Mouse (Mus musculus) stomach, embryonic 14.5 days (tissue): Measurements from ENCODE around the gene Epop. TPM values are rescaled to one million over a fixed set of nuclear protein-coding genes. Genes with fewer than 3 reads are reported as not detected.

ENCODE experiments used
- ATAC-seq: fragments of 200-750 bp; cut with Nextera tagmentation; 2 replicates; pipeline ENCODE4 v1.8.0; 2017; ENCODE audit warnings: low read depth, moderate TSS enrichment; ENCODE audit not compliant: insufficient number of reproducible peaks, insufficient read depth, low FRiP score
- H3K27ac ChIP-seq: fragments of 300-500 bp; sonication (generic); 2 replicates; pipeline ENCODE4 v1.5.1; 2014; ENCODE audit warnings: mild to moderate bottlenecking, low read length, moderate library complexity, mixed read lengths
- H3K27me3 ChIP-seq: fragments of 300-500 bp; sonication (generic); 2 replicates; pipeline ENCODE4 v1.6.1; 2014; ENCODE audit warnings: low read length, control low read depth, mixed read lengths; ENCODE audit not compliant: control insufficient read depth, insufficient read depth
- H3K36me3 ChIP-seq: fragments of 300-500 bp; sonication (generic); 2 replicates; pipeline ENCODE4 v1.6.1; 2014; ENCODE audit warnings: mild to moderate bottlenecking, control low read depth, low read length, moderate library complexity, mixed read lengths; ENCODE audit not compliant: control insufficient read depth, insufficient read depth
- H3K4me1 ChIP-seq: fragments of 300-500 bp; sonication (generic); 2 replicates; pipeline ENCODE4 v1.6.1; 2014; ENCODE audit warnings: low read length, control low read depth, mixed read lengths; ENCODE audit not compliant: control insufficient read depth, insufficient read depth
- H3K4me2 ChIP-seq: fragments of 300-500 bp; sonication (generic); replicated peaks from 2 replicates; pipeline ENCODE4 v1.6.1; 2014; ENCODE audit warnings: low read depth, low read length, control low read depth
- H3K4me3 ChIP-seq: fragments of 300-500 bp; sonication (generic); 2 replicates; pipeline ENCODE4 v1.5.1; 2014; ENCODE audit warnings: low read depth, low read length, control low read depth
- H3K9ac ChIP-seq: fragments of 300-500 bp; sonication (generic); replicated peaks from 2 replicates; pipeline ENCODE4 v1.6.1; 2014; ENCODE audit warnings: low read depth, mild to moderate bottlenecking, control low read depth, low read length, moderate library complexity, mixed read lengths
- H3K9me3 ChIP-seq: fragments of 300-500 bp; sonication (generic); 2 replicates; pipeline ENCODE4 v1.6.1; 2016; ENCODE audit warnings: low read depth, low read length, control low read depth; ENCODE audit not compliant: control insufficient read depth
- WGBS: fragments of 180-500 bp; shearing (Covaris S2); extraction: QIAGEN DNeasy Blood & Tissue Kit; methylation state at CpG from one replicate; pipeline ENCODE4 v1.1.7; 2014; 5-methylcytosine and 5-hydroxymethylcytosine counted together
- polyA plus RNA-seq: library from polyadenylated mRNA; unstranded; fragments of >200 nt; fragmentation: Nextera tagmentation; extraction: Ambion mirVana; gene quantifications from 2 replicates; pipeline ENCODE4 v1.2.1, GENCODE M21; 2014

The Epop gene
- polyA plus RNA-seq, 1 experiment from 2014 or later, result 2.7 TPM

DNA sequence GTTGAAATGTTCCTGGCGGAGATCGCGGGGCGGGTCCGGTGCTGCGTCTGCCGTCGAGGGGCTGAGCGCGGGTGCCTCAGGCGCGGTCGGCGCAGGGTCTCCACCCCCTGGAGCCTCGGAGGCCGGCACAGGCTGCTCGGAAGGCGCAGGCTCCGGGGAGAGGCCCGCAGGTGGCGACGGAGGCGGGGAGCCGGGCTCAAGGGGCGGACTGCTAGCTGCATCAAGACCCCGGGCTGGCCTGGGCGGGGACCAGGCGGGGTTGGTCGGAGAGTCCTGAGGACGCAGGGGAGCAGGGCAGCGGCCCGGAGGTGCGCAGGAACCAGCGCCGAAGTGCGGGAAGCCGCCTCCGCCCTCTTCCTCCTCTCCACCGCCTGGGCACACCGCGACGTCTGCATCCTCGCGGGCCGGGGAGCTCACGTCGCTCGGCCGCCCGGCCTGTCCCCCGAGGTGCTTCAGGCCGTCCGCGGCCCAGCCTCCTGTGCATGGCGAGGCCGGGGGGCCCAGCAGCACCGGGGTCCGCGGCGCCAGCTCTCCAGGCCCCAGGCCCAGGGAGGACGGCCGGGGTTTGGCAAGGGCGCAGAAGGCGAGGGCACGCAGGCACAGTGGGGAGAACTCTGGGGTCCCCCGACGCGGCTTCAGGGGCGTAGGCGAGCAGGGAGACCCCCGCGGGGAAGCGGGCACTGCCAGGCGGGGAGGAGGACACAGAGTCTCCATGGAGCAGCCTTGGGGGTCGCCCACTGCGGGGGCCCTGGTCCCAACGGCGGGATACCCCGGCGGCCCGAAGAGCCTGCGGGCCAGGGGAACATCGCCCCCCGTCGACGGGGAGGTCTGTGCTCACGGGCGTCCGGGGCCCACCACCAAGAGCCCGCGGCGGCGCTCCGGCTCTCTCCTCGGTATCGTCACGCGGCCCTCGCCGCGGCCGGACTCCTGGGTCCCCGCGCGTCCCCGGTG, 659 bp downstream of the Epop start:
- Histone ChIP-seq H3K36me3 (no peaks in the 10 kb centered on the region), H3K9ac (peak overlapping the region; percentile 63), H3K27ac (no peak overlapping the region), H3K4me3 (peak overlapping the region; percentile 65), H3K27me3 (peaks cover 40% of the 10 kb centered on the region), H3K9me3 (no peaks in the 10 kb centered on the region), H3K4me2 (peak overlapping the region; percentile 91), H3K4me1 (peaks cover 17% of the 10 kb centered on the region; the same call in 1 of the 2 replicates)
- peak; percentile 7; the same call in 1 of the 2 replicates for ATAC-seq
- under 1% methylated on average over 104 of the region's 106 CpGs for WGBS

DNA sequence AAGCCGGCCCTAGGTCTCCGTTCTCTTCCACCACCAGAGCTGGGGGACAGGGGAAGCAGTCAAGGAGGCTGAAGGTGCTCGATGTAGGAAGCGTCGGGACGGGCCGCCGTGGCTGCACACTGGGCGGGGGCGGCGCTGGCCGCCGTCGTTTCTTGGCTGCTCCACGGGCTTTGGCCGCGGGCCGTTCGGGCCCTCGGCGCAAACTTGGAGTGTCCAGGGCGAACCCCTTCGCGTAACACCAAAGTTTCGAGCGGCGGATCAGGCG, 1.3 kb downstream of the Epop start:
- peak overlapping the region; percentile 65 for H3K4me3 ChIP-seq
- H3K9me3 ChIP-seq, result no peaks in the 10 kb centered on the region
- ATAC-seq, result no peak
- no peak overlapping the region for H3K27ac ChIP-seq
- H3K4me2 ChIP-seq, result peak overlapping the region; percentile 91
- under 1% methylated on average over 28 of the region's 28 CpGs for WGBS
- peaks cover 17% of the 10 kb centered on the region; the same call in 1 of the 2 replicates for H3K4me1 ChIP-seq
- peaks cover 40% of the 10 kb centered on the region for H3K27me3 ChIP-seq
- no peak overlapping the region for H3K9ac ChIP-seq
- H3K36me3 ChIP-seq, result no peaks in the 10 kb centered on the region

DNA sequence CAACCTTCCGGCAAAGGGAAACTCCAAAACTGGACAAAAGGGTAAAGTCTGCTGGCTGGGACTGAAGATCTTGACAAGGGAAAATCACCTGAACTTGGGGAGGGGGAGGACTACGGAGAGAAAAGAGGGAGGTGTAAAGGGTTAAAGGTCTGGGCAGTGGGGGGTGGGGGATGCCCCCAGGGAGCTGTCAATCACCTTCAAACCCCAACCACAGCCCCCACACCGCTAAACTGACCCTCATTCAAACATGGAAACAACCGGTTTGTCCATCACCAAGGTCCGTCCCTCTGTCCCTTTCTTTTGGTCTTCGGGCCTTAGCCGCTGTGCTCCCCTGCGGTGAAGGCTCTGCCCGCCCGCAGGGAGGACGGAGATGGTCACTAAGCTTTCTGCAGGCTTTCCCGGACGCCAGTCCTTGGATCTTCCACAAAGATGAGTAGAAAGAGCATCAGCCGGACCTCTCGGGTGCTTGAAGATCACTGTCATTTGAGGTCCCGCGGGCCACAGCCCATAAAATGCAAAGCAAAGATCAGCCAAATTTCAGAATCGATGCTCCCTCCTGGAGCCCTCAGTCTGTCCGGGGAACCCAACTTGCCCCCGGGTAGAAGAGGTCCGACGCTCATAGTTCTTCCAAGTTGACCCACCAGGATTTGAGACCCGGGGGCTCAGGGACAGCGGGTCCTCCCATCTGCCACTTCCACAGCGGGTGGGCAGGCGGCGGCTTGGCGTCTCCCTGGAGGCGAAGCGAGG, 1.8 kb downstream of the Epop start:
- peaks cover 40% of the 10 kb centered on the region for H3K27me3 ChIP-seq
- H3K4me2 ChIP-seq, result peak overlapping the region; percentile 91
- peak overlapping the region; percentile 65 for H3K4me3 ChIP-seq
- ATAC-seq, result no peak
- WGBS, result 8% methylated on average over 30 of the region's 30 CpGs
- no peak overlapping the region for H3K9ac ChIP-seq
- H3K27ac ChIP-seq, result no peak overlapping the region
- H3K36me3 ChIP-seq, result no peaks in the 10 kb centered on the region
- H3K4me1 ChIP-seq, result peaks cover 17% of the 10 kb centered on the region; the same call in 1 of the 2 replicates
- no peaks in the 10 kb centered on the region for H3K9me3 ChIP-seq

DNA sequence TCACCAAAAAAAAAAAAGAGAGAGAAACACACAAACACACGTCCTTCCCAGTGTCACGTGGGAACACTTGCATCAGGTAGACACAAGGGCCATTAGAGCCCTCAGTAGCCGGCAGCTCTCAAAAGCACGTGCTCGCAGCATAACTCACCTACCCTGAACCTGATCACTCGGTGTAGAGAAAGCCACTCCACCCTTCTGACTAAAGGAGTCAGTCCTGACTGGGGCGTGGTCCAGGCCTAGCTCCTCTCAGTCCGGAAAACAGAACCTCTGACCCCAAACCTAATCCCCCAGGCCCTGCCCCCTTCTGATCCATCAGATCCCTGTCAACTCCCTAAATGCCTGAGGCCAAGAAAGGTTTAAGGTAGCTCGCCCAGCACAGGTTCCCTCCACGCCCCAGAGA, 2.7 kb downstream of the Epop start:
- no peak for ATAC-seq
- H3K9me3 ChIP-seq, result no peaks in the 10 kb centered on the region
- H3K27ac ChIP-seq, result no peak overlapping the region
- H3K4me3 ChIP-seq, result no peak overlapping the region
- no peak overlapping the region for H3K9ac ChIP-seq
- no peaks in the 10 kb centered on the region for H3K36me3 ChIP-seq
- WGBS, result 15% methylated on average over 10 of the region's 10 CpGs
- peaks cover 17% of the 10 kb centered on the region; the same call in 1 of the 2 replicates for H3K4me1 ChIP-seq
- peaks cover 40% of the 10 kb centered on the region for H3K27me3 ChIP-seq
- H3K4me2 ChIP-seq, result peak overlapping the region; percentile 91

DNA sequence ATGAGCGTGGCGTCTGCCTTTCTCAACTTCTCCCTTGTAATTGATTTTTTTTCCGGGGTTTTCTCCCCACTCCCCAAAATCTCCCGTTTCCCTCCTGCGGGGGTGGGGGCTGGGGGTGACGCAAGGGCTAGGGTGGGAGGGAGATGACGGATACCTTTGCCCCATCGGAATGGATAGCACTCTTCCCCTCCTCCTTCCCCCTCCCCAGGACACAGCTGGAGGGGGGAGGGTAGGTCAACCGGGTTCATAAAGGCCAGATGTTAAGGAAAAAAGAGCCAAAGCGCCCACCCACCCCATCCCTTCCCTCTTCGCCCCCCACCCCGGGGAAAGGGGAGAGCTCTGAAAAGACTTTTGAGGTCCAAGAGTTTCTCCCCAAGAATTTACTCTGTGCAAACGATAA, 3.1 kb downstream of the Epop start:
- Histone ChIP-seq H3K9me3 (no peaks in the 10 kb centered on the region), H3K27me3 (peaks cover 40% of the 10 kb centered on the region), H3K9ac (no peak overlapping the region), H3K36me3 (no peaks in the 10 kb centered on the region), H3K4me3 (no peak overlapping the region), H3K4me2 (no peak overlapping the region), H3K27ac (no peak overlapping the region), H3K4me1 (peaks cover 17% of the 10 kb centered on the region; the same call in 1 of the 2 replicates)
- 8% methylated on average over 13 of the region's 13 CpGs for WGBS
- ATAC-seq, result no peak

DNA sequence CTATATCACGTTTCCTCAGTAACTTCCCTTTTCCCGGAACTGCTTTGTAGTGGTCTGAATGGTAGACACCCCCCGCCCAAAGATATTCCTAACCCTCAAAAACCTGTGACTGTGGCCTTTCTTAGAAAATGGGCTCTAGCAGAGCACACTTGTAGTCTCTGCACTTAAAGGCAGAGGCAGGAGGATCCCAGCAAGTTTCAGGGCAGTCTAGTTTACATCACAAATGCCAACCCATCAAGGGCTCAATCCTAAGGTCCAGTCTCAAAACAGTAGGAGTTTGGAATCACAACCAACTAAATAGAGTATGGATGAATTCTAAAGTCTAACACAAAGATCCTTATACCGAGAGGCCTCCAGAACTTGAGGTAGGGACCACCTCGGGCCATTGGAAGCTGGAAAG, 4.0 kb downstream of the Epop start:
- ATAC-seq, result no peak
- no peaks in the 10 kb centered on the region for H3K36me3 ChIP-seq
- H3K4me1 ChIP-seq, result peaks cover 17% of the 10 kb centered on the region; the same call in 1 of the 2 replicates
- no peak overlapping the region for H3K4me2 ChIP-seq
- H3K27ac ChIP-seq, result no peak overlapping the region
- H3K9me3 ChIP-seq, result no peaks in the 10 kb centered on the region
- peaks cover 34% of the 10 kb centered on the region for H3K27me3 ChIP-seq
- H3K4me3 ChIP-seq, result no peak overlapping the region
- 76% methylated on average over 5 of the region's 5 CpGs for WGBS
- H3K9ac ChIP-seq, result no peak overlapping the region

DNA sequence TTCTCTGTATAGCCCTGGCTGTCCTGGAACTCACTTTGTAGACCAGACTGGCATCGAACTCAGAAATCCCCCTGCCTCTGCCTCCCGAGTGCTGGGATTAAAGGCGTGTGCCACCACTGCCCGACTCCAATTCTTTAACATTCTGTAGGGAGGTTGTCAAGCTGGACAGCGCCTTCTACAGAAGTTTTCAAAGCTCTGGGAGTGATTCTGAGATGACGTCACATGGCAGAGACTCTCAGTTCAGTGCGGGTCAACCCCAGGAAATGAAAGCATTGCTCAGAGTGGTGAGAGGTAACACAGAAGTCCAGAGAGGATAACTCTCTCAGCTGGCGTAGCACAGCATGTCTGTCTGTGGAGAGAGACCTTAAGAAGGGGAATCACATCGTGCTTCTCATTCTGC, 6.3 kb downstream of the Epop start:
- ATAC-seq, result no peak
- H3K27me3 ChIP-seq, result peaks cover 22% of the 10 kb centered on the region; the same call in 1 of the 2 replicates
- WGBS, result 60% methylated on average over 9 of the region's 9 CpGs

DNA sequence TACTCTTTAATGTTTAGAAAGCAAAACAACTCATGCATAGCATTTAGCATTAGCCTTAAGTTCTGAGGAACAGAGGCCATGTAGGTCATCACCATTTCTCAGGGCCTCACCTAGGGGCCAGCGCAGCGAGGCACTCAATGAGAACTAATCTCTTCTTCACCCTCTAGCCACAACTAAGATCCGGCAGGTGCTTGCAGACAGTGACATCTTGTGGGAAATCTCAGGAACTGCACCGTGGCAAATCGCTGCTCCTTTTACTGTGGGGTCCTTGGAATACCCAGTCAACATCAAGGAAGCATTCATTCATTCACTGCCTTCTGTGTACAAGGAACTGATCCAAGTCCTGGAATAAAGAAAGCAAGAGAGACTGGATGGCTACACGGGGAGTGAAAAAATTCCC, 7.1 kb downstream of the Epop start:
- no peak overlapping the region for H3K9ac ChIP-seq
- no peak overlapping the region for H3K4me3 ChIP-seq
- 0 out of 2 replicates have a peak, but pooled peaks cover 7% of the 10 kb centered on the region for H3K4me1 ChIP-seq
- H3K27me3 ChIP-seq, result peaks cover 17% of the 10 kb centered on the region; the same call in 1 of the 2 replicates
- 2% methylated on average over 6 of the region's 6 CpGs for WGBS
- H3K27ac ChIP-seq, result no peak overlapping the region
- ATAC-seq, result no peak
- H3K4me2 ChIP-seq, result no peak overlapping the region
- no peaks in the 10 kb centered on the region for H3K9me3 ChIP-seq
- H3K36me3 ChIP-seq, result no peaks in the 10 kb centered on the region

More for the DNA sequence above, 6.3 kb downstream of the Epop start:
- Histone ChIP-seq H3K4me2 (no peak overlapping the region), H3K9me3 (no peaks in the 10 kb centered on the region), H3K27ac (no peak overlapping the region), H3K9ac (no peak overlapping the region), H3K36me3 (no peaks in the 10 kb centered on the region), H3K4me1 (peaks cover 8% of the 10 kb centered on the region; the same call in 1 of the 2 replicates), H3K4me3 (no peak overlapping the region)
